Mouse (Mus musculus) skeletal muscle tissue, adult 2 months (tissue): ENCODE measurements around the gene Sart3.
A peak's percentile ranks its signal among the peaks of the same experiment; 100 is the strongest.

Experiments
- DNase-seq: peaks from one replicate; pipeline ENCODE4 v3.0.0-alpha.2; 2012; ENCODE audit warnings: low read depth, low spot score

Gene Sart3

GRCm38 (mm10) chr5:113725417-113725816 is 46.9 kb downstream of the Sart3 start:
- no peak for DNase-seq

- DNase-seq, result peak; percentile 59
These were observed 47.9 kb downstream of the Sart3 start, which contains the start of gene 1700069L16Rik for GRCm38 (mm10) chr5:113724446-113724845. Gene 1700069L16Rik (minus strand): TSS chr5:113724772.

- no peak for DNase-seq
These were observed 48.6 kb downstream of the Sart3 start for GRCm38 (mm10) chr5:113723567-113724237.

DNA sequence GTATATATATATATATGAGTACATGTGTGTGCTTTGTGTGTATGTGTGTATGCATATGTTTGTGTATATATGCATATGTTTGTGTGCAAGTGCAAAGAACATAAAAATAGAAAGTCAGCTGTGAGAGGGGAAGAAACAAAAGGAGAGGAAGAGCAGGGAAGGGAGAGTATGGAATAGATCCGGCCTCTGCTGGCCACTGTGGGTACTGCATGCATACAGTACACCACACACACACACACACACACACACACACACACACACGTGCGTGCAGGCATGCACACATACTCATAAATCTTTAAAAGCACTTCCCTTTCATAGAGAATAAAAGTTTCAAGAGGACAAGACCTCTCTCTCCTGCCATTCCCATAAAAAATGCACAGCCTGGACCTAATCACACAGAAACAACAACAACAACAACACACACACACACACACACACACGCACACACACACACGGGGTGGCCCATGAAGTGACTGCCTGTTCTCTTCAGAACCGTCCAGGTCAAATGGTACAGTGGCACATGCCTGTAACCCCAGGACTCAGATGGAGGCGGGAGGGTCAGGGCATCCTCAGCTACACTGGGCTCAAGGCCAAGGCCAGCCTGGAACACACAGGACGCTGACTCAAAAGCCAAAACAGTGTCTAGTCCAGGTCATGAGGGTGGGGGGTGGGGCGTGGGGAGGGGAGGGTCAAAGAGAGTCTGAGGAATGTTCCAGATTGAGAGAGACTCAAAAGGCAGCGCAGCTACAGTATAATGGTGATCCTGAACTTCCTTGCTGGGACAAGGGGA is 49.9 kb downstream of the Sart3 start:
- no peak for DNase-seq

DNA sequence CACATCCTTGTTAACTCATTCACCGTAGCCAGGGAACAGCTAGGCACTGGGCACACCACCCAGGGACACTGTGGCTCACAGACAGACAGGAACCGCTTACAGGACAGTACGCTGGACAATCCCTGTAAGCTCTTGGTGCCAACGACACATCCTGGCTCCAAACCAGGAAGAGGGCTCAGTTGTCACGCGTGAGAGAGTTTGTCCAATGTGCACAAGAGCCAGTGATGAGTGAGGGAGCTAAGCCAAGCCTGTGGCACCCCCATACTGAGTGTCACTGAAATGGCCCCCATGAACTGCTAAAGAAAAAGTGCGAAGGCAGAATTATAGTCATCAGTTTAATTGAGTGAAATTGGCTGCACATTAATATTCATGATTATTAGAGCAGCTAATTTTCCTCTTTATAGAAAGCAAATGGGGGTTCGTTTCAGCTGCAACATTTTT is 53.1 kb downstream of the Sart3 start:
- no peak for DNase-seq

- no peak for DNase-seq
These were observed 55.5 kb downstream of the Sart3 start for GRCm38 (mm10) chr5:113716581-113717388.

DNA sequence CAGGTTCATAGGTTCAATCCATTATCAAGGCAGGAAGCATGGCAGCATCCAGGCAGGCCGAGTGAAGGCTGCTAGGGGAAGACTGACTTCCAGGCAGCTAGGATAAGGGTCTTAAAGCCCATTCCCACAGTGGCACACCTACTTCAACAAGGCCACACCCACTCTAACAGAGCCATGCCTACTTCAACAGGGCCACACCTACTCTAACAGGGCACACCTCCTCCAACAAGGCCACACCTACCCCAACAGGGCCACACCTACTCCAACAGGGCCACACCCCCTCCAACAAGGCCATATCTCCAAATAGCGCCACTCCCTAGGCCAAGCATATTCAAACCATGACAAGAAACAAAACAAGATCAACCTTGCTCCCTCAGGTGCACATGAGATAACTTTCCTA is 59.4 kb downstream of the Sart3 start:
- no peak for DNase-seq

GRCm38 (mm10) chr5:113703803-113704585 is 68.3 kb downstream of the Sart3 start:
- DNase-seq, result no peak

- no peak for DNase-seq
These were observed 71.8 kb downstream of the Sart3 start for GRCm38 (mm10) chr5:113700388-113701023.

GRCm38 (mm10) chr5:113694415-113694814 is 77.9 kb downstream of the Sart3 start:
- DNase-seq, result peak; percentile 28

- no peak for DNase-seq
These were observed 78.3 kb downstream of the Sart3 start for GRCm38 (mm10) chr5:113694000-113694399.

DNA sequence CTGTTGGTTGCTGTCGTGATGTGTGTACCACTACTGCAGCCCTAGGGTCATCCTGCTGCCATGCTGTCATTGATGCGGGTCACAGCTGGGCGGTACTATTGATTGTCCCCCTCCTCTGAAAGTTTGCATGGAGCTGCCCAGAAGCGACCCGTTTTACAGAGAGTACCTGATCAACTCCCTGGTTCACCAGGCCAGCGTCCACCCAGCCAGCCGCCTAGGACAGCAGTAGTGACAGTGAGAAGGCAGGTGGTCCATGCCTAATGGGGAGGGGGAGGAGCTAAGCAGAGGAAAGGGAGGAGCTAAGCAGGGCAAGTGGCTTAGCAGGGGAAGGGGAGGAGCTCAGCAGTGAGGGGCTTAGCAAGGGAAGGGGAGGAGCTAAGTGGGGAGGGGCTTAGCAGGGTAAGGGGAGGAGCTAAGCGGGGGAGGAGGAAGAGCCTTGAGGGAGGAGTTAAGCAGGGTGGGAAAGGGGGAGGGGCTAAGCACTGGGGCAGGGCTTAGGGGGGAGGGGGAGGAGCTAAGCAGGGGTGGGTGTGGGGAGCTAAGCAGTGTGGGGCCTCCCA is 79.0 kb downstream of the Sart3 start:
- no peak for DNase-seq
